Mouse (Mus musculus) heart, embryonic 11.5 days (tissue): ENCODE measurements around the gene Hfe. TPM values are rescaled to one million over a fixed set of nuclear protein-coding genes. Genes with fewer than 3 reads are reported as not detected.
"Not testable (repeated sequence)": the region's sequence is repeated elsewhere in the genome, so short reads cannot be mapped to it uniquely, and the experiment has no call there.

Experiments
- ATAC-seq: fragments of 200-750 bp; cut with Nextera tagmentation; replicated peaks from 2 replicates; pipeline ENCODE4 v1.8.0; 2017; ENCODE audit warnings: moderate library complexity; ENCODE audit not compliant: insufficient number of reproducible peaks, low FRiP score, low TSS enrichment
- H3K27ac ChIP-seq: fragments of 300-500 bp; sonication (generic); 2 replicates; pipeline ENCODE4 v1.5.1; 2014; ENCODE audit warnings: mild to moderate bottlenecking, low read depth, low read length
- H3K27me3 ChIP-seq: fragments of 300-500 bp; sonication (generic); 2 replicates; pipeline ENCODE4 v1.6.1; 2014; ENCODE audit warnings: mild to moderate bottlenecking, low read length, mixed read lengths; ENCODE audit not compliant: control insufficient read depth, insufficient read depth
- H3K36me3 ChIP-seq: fragments of 300-500 bp; sonication (generic); 2 replicates; pipeline ENCODE4 v1.6.1; 2014; ENCODE audit warnings: mild to moderate bottlenecking, low read length, moderate library complexity, mixed read lengths; ENCODE audit not compliant: control insufficient read depth, insufficient read depth
- H3K4me1 ChIP-seq: fragments of 300-500 bp; sonication (generic); 2 replicates; pipeline ENCODE4 v1.6.1; 2014; ENCODE audit warnings: low read length; ENCODE audit not compliant: control insufficient read depth, insufficient read depth
- H3K4me2 ChIP-seq: fragments of 300-500 bp; sonication (generic); 2 replicates; pipeline ENCODE4 v1.6.1; 2014; ENCODE audit warnings: mild to moderate bottlenecking, moderate library complexity
- H3K4me3 ChIP-seq: fragments of 300-500 bp; sonication (generic); 2 replicates; pipeline ENCODE4 v1.5.1; 2014; ENCODE audit warnings: low read depth, low read length
- H3K9ac ChIP-seq: fragments of 300-500 bp; sonication (generic); 2 replicates; pipeline ENCODE4 v1.6.1; 2014; ENCODE audit warnings: mild to moderate bottlenecking, low read depth, low read length, moderate library complexity
- H3K9me3 ChIP-seq: fragments of 300-500 bp; sonication (generic); replicated peaks from 2 replicates; pipeline ENCODE4 v1.6.1; 2016; ENCODE audit warnings: low read length; ENCODE audit not compliant: control insufficient read depth
- WGBS: fragments of 180-500 bp; shearing (Covaris S2); extraction: QIAGEN DNeasy Blood & Tissue Kit; methylation state at CpG from one replicate; pipeline ENCODE4 v1.1.7; 2014; ENCODE audit not compliant: insufficient replicate concordance; 5-methylcytosine and 5-hydroxymethylcytosine counted together
- polyA plus RNA-seq: library from polyadenylated mRNA; unstranded; fragments of >200 nt; fragmentation: Nextera tagmentation; extraction: Ambion mirVana; gene quantifications from 2 replicates; pipeline ENCODE4 v1.2.1, GENCODE M21; 2014

The Hfe gene
- polyA plus RNA-seq, 1 experiment from 2014 or later, result 8.2 TPM

- not testable (repeated sequence) for H3K4me1 ChIP-seq, H3K36me3 ChIP-seq, H3K9me3 ChIP-seq, H3K27me3 ChIP-seq
- Histone ChIP-seq H3K27ac (peak within 1 kb of the TSS; percentile 100), H3K4me2 (peak within 1 kb of the TSS; percentile 71), H3K9ac (peak within 1 kb of the TSS; percentile 80), H3K4me3 (peak within 1 kb of the TSS; percentile 37)
- ATAC-seq, result peak; percentile 88
- under 1% methylated on average over 39 of the region's 58 CpGs for WGBS
Observed at GRCm38 (mm10) chr13:23746201-23747080, 35.8 kb upstream of the Hfe start, which contains the start of gene Hist1h2bb. Hist1h2bb (plus strand) TSS chr13:23746734.

- H3K4me3 ChIP-seq, result peak within 1 kb of the TSS; percentile 37
- peak within 1 kb of the TSS; percentile 80 for H3K9ac ChIP-seq
- H3K4me2 ChIP-seq, result peak within 1 kb of the TSS; percentile 71
- no peaks in the 10 kb centered on the region for H3K9me3 ChIP-seq
- WGBS, result 1% methylated on average over 24 of the region's 28 CpGs
- peak; percentile 61 for ATAC-seq
- no peaks in the 10 kb centered on the region for H3K36me3 ChIP-seq
- H3K4me1 ChIP-seq, result peaks cover 9% of the 10 kb centered on the region
- H3K27me3 ChIP-seq, result no peaks in the 10 kb centered on the region
- H3K27ac ChIP-seq, result peak within 1 kb of the TSS; percentile 100
Observed at GRCm38 (mm10) chr13:23745381-23746161, 34.9 kb upstream of the Hfe start, which contains the start of gene Hist1h3c. Hist1h3c (minus strand) TSS chr13:23745602.

DNA sequence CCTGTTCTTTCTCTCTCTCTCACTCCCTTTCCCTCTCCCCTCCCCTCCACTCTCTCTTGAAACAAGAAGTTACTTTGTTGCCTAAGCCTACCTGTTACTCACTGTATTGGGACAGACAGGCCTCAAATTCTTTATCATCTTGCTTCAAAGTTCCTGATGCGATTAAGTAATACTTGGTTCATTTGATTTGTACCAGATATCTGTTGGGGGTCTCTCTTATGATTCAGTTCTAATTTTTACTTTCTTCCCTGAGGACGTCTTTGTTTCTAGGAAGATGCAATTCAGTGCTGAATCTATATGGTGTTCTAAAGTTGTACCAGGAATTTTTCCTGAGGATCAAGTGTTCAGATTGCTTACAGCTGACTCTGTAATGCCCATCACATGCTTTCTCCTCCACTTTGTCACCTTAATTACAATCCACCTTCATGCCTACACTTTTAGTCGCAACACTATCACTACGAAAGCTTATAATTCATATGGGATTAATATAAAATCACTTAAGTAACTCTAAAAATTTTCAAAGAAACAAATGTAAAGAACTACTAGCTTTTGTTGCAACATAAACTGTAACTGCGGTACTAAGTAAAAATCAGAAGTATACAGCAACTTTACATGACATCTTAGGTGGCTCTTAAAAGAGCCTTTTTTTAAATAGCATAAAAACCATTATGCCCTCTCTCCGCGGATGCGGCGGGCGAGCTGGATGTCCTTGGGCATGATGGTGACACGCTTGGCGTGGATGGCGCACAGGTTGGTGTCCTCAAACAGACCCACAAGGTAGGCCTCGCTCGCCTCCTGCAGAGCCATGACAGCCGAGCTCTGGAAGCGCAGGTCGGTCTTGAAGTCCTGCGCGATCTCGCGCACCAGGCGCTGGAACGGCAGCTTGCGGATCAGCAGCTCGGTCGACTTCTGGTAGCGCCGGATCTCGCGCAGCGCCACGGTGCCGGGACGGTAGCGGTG lies 34.0 kb upstream of the Hfe start:
- Histone ChIP-seq H3K9me3 (no peaks in the 10 kb centered on the region), H3K4me3 (peak overlapping the region; percentile 37), H3K36me3 (no peaks in the 10 kb centered on the region), H3K27ac (peak overlapping the region; percentile 100), H3K9ac (peak overlapping the region; percentile 59), H3K27me3 (no peaks in the 10 kb centered on the region), H3K4me1 (peaks cover 9% of the 10 kb centered on the region), H3K4me2 (peak overlapping the region; percentile 71)
- WGBS, result 2% methylated on average over 15 of the region's 36 CpGs
- 0 out of 2 replicates have a peak, but pooled peaks have one; percentile 2 for ATAC-seq

- Histone ChIP-seq H3K36me3 (no peaks in the 10 kb centered on the region), H3K4me3 (no peak overlapping the region), H3K9me3 (no peaks in the 10 kb centered on the region), H3K27ac (peak overlapping the region; percentile 100; the same call in 1 of the 2 replicates), H3K9ac (peak overlapping the region; percentile 59), H3K4me2 (peak overlapping the region; percentile 71), H3K4me1 (peaks cover 9% of the 10 kb centered on the region), H3K27me3 (no peaks in the 10 kb centered on the region)
- ATAC-seq, result no peak
- 50% methylated on average over 4 of the region's 4 CpGs for WGBS
Observed at GRCm38 (mm10) chr13:23743963-23744362, 33.3 kb upstream of the Hfe start.

DNA sequence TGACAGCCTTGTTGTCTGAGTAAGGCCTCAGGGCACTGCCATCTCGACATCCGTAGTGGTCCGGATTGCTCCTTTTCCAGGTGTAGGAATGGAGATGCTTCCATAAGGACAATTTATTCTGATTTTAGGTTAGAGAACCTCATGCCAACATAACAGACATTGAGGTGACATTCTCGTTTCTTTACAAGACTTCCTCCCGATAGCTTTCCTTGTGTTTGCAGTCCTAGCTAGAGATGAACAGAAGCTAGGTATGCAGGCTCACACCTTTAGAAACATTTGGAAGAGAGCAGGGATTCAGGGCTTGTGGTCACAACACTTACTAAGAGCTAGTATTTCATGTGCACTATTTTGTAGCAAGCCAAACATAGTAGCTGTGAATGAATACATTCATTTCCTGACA lies 32.6 kb upstream of the Hfe start:
- WGBS, result 80% methylated on average over 5 of the region's 5 CpGs
- no peaks in the 10 kb centered on the region for H3K27me3 ChIP-seq
- H3K9ac ChIP-seq, result no peak overlapping the region
- H3K27ac ChIP-seq, result 0 out of 2 replicates have a peak overlapping the region, but pooled peaks have one; percentile 22
- H3K4me1 ChIP-seq, result peaks cover 9% of the 10 kb centered on the region
- H3K4me3 ChIP-seq, result no peak overlapping the region
- H3K9me3 ChIP-seq, result no peaks in the 10 kb centered on the region
- H3K4me2 ChIP-seq, result peak overlapping the region; percentile 10
- H3K36me3 ChIP-seq, result no peaks in the 10 kb centered on the region
- ATAC-seq, result no peak

DNA sequence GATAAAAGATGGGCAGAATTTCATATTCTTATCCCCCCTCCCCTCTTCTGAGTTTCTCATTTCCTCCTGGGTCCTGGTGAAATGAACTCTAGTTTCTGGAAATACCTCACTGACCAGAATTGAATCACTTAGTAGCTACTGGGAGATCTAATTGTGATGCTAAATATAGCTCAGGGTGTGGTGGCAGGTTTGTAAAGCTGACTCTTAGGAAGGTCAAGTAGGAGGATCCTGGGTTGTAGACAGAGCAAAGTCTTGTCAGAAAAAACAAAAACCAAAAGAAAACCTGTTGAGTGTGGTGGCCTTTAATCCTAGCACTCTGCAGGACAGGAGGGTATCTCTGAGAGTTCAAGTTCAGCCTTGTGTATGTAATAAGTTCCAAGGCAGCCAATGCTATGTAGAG lies 31.4 kb upstream of the Hfe start:
- Histone ChIP-seq H3K4me2 (0 out of 2 replicates have a peak overlapping the region, but pooled peaks have one; percentile 14), H3K9me3 (no peaks in the 10 kb centered on the region), H3K27me3 (no peaks in the 10 kb centered on the region), H3K9ac (0 out of 2 replicates have a peak overlapping the region, but pooled peaks have one; percentile 18), H3K36me3 (no peaks in the 10 kb centered on the region), H3K4me1 (peaks cover 4% of the 10 kb centered on the region; the same call in 1 of the 2 replicates), H3K27ac (no peak overlapping the region; the same call in 1 of the 2 replicates), H3K4me3 (no peak overlapping the region)
- no peak for ATAC-seq

DNA sequence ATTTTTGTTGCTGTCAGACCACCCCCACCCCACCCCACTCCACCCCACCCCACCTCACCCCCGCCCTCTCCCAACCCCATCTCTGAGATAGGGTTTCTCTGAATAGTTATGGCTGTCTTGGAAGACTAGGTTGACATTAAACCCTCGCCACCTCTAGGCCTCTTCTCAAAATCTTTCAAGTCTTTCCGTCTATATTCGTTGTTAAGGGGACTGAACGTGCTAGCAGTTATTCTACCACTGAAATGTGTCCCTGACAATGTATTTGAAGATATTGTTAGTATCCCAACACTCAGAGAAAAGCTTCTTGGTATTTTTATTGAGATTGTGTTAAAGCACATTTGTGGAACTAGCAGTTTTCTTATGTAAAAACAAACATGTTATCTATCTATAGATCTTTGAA lies 30.3 kb upstream of the Hfe start:
- WGBS, result 53% methylated on average over 5 of the region's 5 CpGs
- peak overlapping the region; percentile 96; the same call in 1 of the 2 replicates for H3K9ac ChIP-seq

More for the DNA sequence above, 30.3 kb upstream of the Hfe start:
- Histone ChIP-seq H3K27me3 (no peaks in the 10 kb centered on the region), H3K36me3 (no peaks in the 10 kb centered on the region), H3K4me2 (peak overlapping the region; percentile 95), H3K27ac (peak overlapping the region; percentile 100), H3K4me3 (0 out of 2 replicates have a peak overlapping the region, but pooled peaks have one; percentile 69), H3K9me3 (no peaks in the 10 kb centered on the region), H3K4me1 (peaks cover 4% of the 10 kb centered on the region; the same call in 1 of the 2 replicates)
- no peak for ATAC-seq
